In genomic region chr4:99119051-99119450, GRCm38 (mm10) we compare ENCODE assay signal across 10 mouse cellular contexts. TPM values are rescaled to one million over a fixed set of nuclear protein-coding genes. Genes with fewer than 3 reads are reported as not detected.
DNase-seq lines count a peak whose midpoint lies in the region; ATAC-seq and TF ChIP-seq lines count a peak whose summit lies in the region.
"Had no signal": no experiment of that assay in that cellular context is flagged by ENCODE, and none has a peak within 500 bp of the region (broad histone marks: within the 10 kb centered on the region; RNA-seq: fewer than 3 reads in every experiment).

No protein-coding gene starts in this region.

- no peak for TF ChIP-seq EP300 in liver, postnatal 0 days (IDR thresholded peaks at IDR 0.05; ENCODE audit: low read depth)

- H3K4me2 ChIP-seq in liver, postnatal 0 days (ENCODE audit: low read depth, low read length), result peak overlapping the region; percentile 38; the same call in 1 of the 2 replicates

- no peaks in the 10 kb centered on the region for H3K36me3 ChIP-seq in liver, postnatal 0 days (replicated peaks; ENCODE audit: insufficient read depth, low read length)

- H3K4me3 ChIP-seq in liver, postnatal 0 days (ENCODE audit: low read depth, low read length), result no peak overlapping the region

- H3K9ac ChIP-seq in liver, postnatal 0 days (replicated peaks), result no peak overlapping the region

- no peak overlapping the region for H3K27ac ChIP-seq in liver, postnatal 0 days (ENCODE audit: low read depth)

- DNase-seq in heart, adult 11 months, result peak; percentile 76
- no peak for DNase-seq in heart, adult 9 months (ENCODE audit: low spot score in 2 of 2)
- DNase-seq in MEL-GATA-1-ER (ENCODE audit: extremely low read depth, low read depth), result peak; percentile 20
- DNase-seq in liver, postnatal 0 days, result no peak
- no peak for DNase-seq in right cerebral cortex, adult 2 months (ENCODE audit: low spot score in 2 of 2)
- DNase-seq in embryo, embryonic 10 days (ENCODE audit: low spot score), result no peak
- DNase-seq: adrenal gland, postnatal 14 days; heart, postnatal 36 days had no signal

- H3K4me1 ChIP-seq in liver, postnatal 0 days (ENCODE audit: insufficient read depth), result peaks cover 14% of the 10 kb centered on the region

- H3K27me3 ChIP-seq in liver, postnatal 0 days (ENCODE audit: insufficient read depth, low read length), result no peaks in the 10 kb centered on the region

- 33% methylated on average over 5 of the region's 5 CpGs for WGBS in liver, postnatal 0 days (ENCODE audit: insufficient replicate concordance)

- peak; percentile 21; the same call in 1 of the 2 replicates for ATAC-seq in granulocyte monocyte progenitor cell, adult 5-6 weeks (replicated peaks; ENCODE audit: poor library complexity, severe bottlenecking)
- ATAC-seq in liver, postnatal 0 days, result no peak
- ATAC-seq in CD4-positive, CD25-positive, alpha-beta regulatory T cell, adult 4 months, result no peak

- no peak for TF ChIP-seq CTCF in liver, postnatal 0 days (IDR thresholded peaks at IDR 0.05; ENCODE audit: low read depth)

- no peaks in the 10 kb centered on the region for H3K9me3 ChIP-seq in liver, postnatal 0 days (ENCODE audit: low read length)

RNA-seq across cellular contexts. Expression of gene Dock7, which starts 1.7 kb away (rescaled TPM):
- total RNA-seq in granulocyte monocyte progenitor cell, adult 5-6 weeks (2014; fragmentation: Nextera tagmentation), result 15.6 and 35.3 TPM in 2 replicates
- 18.4 and 26.2 TPM in 2 replicates for total RNA-seq in granulocyte monocyte progenitor cell, adult 5-6 weeks (2017)
- 4.0 and 5.2 TPM in 2 replicates for polyA plus RNA-seq in liver, postnatal 0 days (2015; fragmentation: Nextera tagmentation; extraction: Ambion mirVana)
- polyA plus RNA-seq in CD4-positive, CD25-positive, alpha-beta regulatory T cell, adult 4 months (2017; shearing (Covaris generic)), result not detected

Comparison
In these comparisons a context has a peak if more than half of its experiments do, and no peak if none do; other contexts are left out.
1. DNase-seq: peak in heart, adult 11 months (single experiment) and MEL-GATA-1-ER (single experiment); none in heart, adult 9 months (0 of 2), liver, postnatal 0 days (single experiment), right cerebral cortex, adult 2 months (0 of 2) and embryo, embryonic 10 days (single experiment).